Mouse (Mus musculus) liver, postnatal 0 days (tissue): Measurements from ENCODE around the gene Ces1b.

ENCODE experiments used
- CTCF ChIP-seq: sonication (generic); IDR thresholded peaks from 2 replicates; pipeline ENCODE4 v1.5.1; 2016; ENCODE audit warnings: antibody characterized with exemption, low read depth
- EP300 ChIP-seq: IDR thresholded peaks from 2 replicates; pipeline ENCODE4 v1.6.1; 2016; ENCODE audit warnings: antibody characterized with exemption, low read depth, mild to moderate bottlenecking

DNA sequence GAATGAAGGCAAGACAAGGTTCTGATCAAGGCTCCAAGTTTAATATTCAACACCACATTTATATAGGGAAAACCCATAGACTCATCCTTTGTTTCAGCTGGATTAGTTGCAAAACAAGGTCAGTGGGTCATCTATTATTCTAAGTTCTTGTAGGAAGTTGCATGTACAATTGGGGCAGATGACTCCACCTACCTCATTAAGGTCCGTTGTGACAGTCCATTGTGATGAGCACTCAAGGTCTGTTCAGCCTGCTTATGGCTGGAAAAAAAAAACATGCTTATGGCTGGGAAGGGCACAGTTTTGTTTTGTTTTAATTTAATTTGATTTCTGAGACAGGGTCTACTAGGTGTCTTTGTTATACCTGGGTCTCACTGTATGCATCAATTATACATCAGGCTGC is 11.5 kb upstream of the Ces1b start:
- no peak for TF ChIP-seq CTCF
- no peak for TF ChIP-seq EP300
